In the genomic region with DNA sequence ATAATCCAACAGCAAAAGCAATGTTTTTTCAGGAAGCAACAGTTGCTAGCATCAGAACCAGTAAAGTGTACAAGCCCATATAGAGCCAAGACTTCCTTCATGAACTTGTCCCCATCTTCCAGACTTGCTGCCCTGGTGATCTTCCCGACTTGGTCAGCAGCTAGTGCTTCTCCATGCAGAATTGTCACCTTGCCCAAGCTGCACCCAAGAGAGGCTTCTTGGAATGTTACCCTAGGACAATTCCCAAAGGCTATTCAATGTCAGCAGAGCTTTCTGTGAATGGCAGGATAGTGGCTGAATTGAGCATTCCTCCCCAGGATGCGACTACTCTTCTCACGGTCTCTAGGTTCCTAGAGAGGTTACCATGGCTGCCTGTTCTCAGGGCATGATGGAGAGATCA, we compare ENCODE assay signal across 18 mouse cellular contexts.
"Had no signal": no experiment of that assay in that cellular context is flagged by ENCODE, and none has a peak within 500 bp of the region (broad histone marks: within the 10 kb centered on the region; RNA-seq: fewer than 3 reads in every experiment).

No protein-coding gene starts in this region.

- H3K9me3 ChIP-seq: midbrain, embryonic 10.5 days; midbrain, embryonic 13.5 days; neural tube, embryonic 13.5 days; neural tube, embryonic 15.5 days had no signal

- H3K9ac ChIP-seq: lung, embryonic 14.5 days; midbrain, embryonic 13.5 days; neural tube, embryonic 13.5 days; neural tube, embryonic 15.5 days had no signal

- H3K4me3 ChIP-seq: midbrain, embryonic 10.5 days; midbrain, embryonic 13.5 days; myocyte; neural tube, embryonic 13.5 days; neural tube, embryonic 15.5 days had no signal

- DNase-seq: lung, adult 18-20 months; lung, embryonic 14.5 days; lung, postnatal 10 days; lung, postnatal 4 days; retina, postnatal 1 day; right cerebral cortex, adult 18-20 months; right cerebral cortex, postnatal 25 days; right cerebral cortex, postnatal 4 days; spleen, adult 18-20 months; thymus, adult 18-20 months; thymus, postnatal 14 days; thymus, postnatal 36 days had no signal

- ATAC-seq: midbrain, embryonic 13.5 days; midbrain, embryonic 16.5 days had no signal

- H3K27ac ChIP-seq: midbrain, embryonic 10.5 days; midbrain, embryonic 13.5 days; neural tube, embryonic 13.5 days; neural tube, embryonic 15.5 days had no signal

- H3K36me3 ChIP-seq: midbrain, embryonic 10.5 days; midbrain, embryonic 13.5 days; neural tube, embryonic 13.5 days; neural tube, embryonic 15.5 days had no signal

- H3K4me2 ChIP-seq: lung, embryonic 14.5 days; midbrain, embryonic 13.5 days; neural tube, embryonic 13.5 days; neural tube, embryonic 15.5 days had no signal

- H3K4me1 ChIP-seq: midbrain, embryonic 10.5 days; midbrain, embryonic 13.5 days; neural tube, embryonic 13.5 days; neural tube, embryonic 15.5 days had no signal

- H3K27me3 ChIP-seq: midbrain, embryonic 13.5 days; neural tube, embryonic 13.5 days; neural tube, embryonic 15.5 days had no signal
